Mouse (Mus musculus): Measurements from ENCODE around the gene Ifit1bl2. TPM values are rescaled to one million over a fixed set of nuclear protein-coding genes. Genes with fewer than 3 reads are reported as not detected.

Ifit1bl2 gene
- 0.02 and 0.03 TPM in 2 replicates for polyA plus RNA-seq (2012; rRNA removed)

GRCm38 (mm10) chr19:34640623-34641022, at the start of gene Ifit1bl2, which contains the start of gene Ifit1:
Ifit1bl2 (minus strand) TSS chr19:34640743.
Ifit1 (plus strand) TSS chr19:34640871.

GRCm38 (mm10) chr19:34607237-34608051, 33.1 kb downstream of the Ifit1bl2 start, which contains the start of gene Ifit3b:
Ifit3b (plus strand) TSS chr19:34607970.

GRCm38 (mm10) chr19:34601888-34602287, 38.7 kb downstream of the Ifit1bl2 start, which contains the start of gene Ifit1bl1:
Ifit1bl1 (minus strand) TSS chr19:34601956.

GRCm38 (mm10) chr19:34583126-34583766, 57.3 kb downstream of the Ifit1bl2 start, which contains the start of gene Ifit3:
Ifit3 (plus strand) TSS chr19:34583531.

Other genes with a start within 250 kb of the Ifit1bl2 start
- gene Ch25h, start 165.6 kb downstream of the Ifit1bl2 start, polyA plus RNA-seq (2012; rRNA removed), result 0.12 and 0.16 TPM in 2 replicates
- gene Lipa, start 113.3 kb downstream of the Ifit1bl2 start, polyA plus RNA-seq (2012; rRNA removed), result 20.6 and 25.6 TPM in 2 replicates
- gene Ifit2, start 90.0 kb downstream of the Ifit1bl2 start, polyA plus RNA-seq (2012; rRNA removed), result 2.4 TPM in 2 replicates
- 1.7 and 2.1 TPM in 2 replicates for gene Ifit3, start 57.2 kb downstream of the Ifit1bl2 start, polyA plus RNA-seq (2012; rRNA removed)
- gene Ifit1bl1, start 38.8 kb downstream of the Ifit1bl2 start, polyA plus RNA-seq (2012; rRNA removed), result 0.15 and 0.21 TPM in 2 replicates
- 0.33 and 0.37 TPM in 2 replicates for gene Ifit3b, start 32.8 kb downstream of the Ifit1bl2 start, polyA plus RNA-seq (2012; rRNA removed)
- gene Ifit1, start 128 bp upstream of the Ifit1bl2 start, polyA plus RNA-seq (2012; rRNA removed), result 0.85 and 1.2 TPM in 2 replicates
- 4.6 and 5.6 TPM in 2 replicates for gene Slc16a12, start 106.5 kb upstream of the Ifit1bl2 start, polyA plus RNA-seq (2012; rRNA removed)
- 2.0 and 2.8 TPM in 2 replicates for gene Pank1, start 238.7 kb upstream of the Ifit1bl2 start, polyA plus RNA-seq (2012; rRNA removed)

Data from liver, embryonic 14 days (tissue).